Mouse (Mus musculus): ENCODE results near the gene Gpatch8.
"Not testable (repeated sequence)": the region's sequence is repeated elsewhere in the genome, so short reads cannot be mapped to it uniquely, and the experiment has no call there.

- not testable (repeated sequence) for TF ChIP-seq CTCF (IDR thresholded peaks at IDR 0.05; ENCODE audit: insufficient read depth, low read length); POLR2A (IDR thresholded peaks at IDR 0.05; ENCODE audit: borderline replicate concordance, extremely low read depth, low read depth, low read length)
Observed at GRCm38 (mm10) chr11:102540286-102540685, 15.9 kb downstream of the Gpatch8 start.

All from lung, adult 2 months (tissue).